Mouse (Mus musculus): ENCODE results near the gene Olfr743.
"Not testable (repeated sequence)": the region's sequence is repeated elsewhere in the genome, so short reads cannot be mapped to it uniquely, and the experiment has no call there.

Gene Olfr743

GRCm38 (mm10) chr14:50521539-50521938, at the start of gene Olfr743:
Gene Olfr743 (plus strand): TSS chr14:50521839.
- no peak for DNase-seq (ENCODE audit: extremely low spot score, low spot score)

- no peak for DNase-seq (ENCODE audit: extremely low spot score, low spot score)
Observed at GRCm38 (mm10) chr14:50472438-50472837, 49.2 kb upstream of the Olfr743 start, which contains the start of gene Olfr741. Gene Olfr741 (plus strand): TSS chr14:50472738.

- no peak for DNase-seq (ENCODE audit: extremely low spot score, low spot score)
Observed at GRCm38 (mm10) chr14:50478406-50478805, 43.2 kb upstream of the Olfr743 start.

- DNase-seq (ENCODE audit: extremely low spot score, low spot score): no peak
Observed at GRCm38 (mm10) chr14:50503300-50503699, 18.3 kb upstream of the Olfr743 start, which contains the start of gene Olfr742. Gene Olfr742 (plus strand): TSS chr14:50503600.

GRCm38 (mm10) chr14:50552734-50553133, 31.1 kb downstream of the Olfr743 start:
- no peak for DNase-seq (ENCODE audit: extremely low spot score, low spot score)

GRCm38 (mm10) chr14:50573056-50573455, 51.4 kb downstream of the Olfr743 start:
- not testable (repeated sequence) for DNase-seq (ENCODE audit: extremely low spot score, low spot score)
